Mouse (Mus musculus) CH12.LX (cell line): ENCODE measurements at regions not wholly inside any gene's neighbourhood (a gene's known extent, or its start where the extent isn't known, plus 50 kb on each side); places are given as distances from the start of the nearest gene placed in this dataset.

Source experiments
- DNase-seq: peaks from one replicate; pipeline ENCODE4 v3.0.0-alpha.2; 2013; ENCODE audit errors: extremely low read depth
- H3K27ac ChIP-seq: 2 replicates; pipeline ENCODE4 v1.5.1; 2012; ENCODE audit warnings: low read depth, mild to moderate bottlenecking, control low read depth, moderate library complexity; ENCODE audit not compliant: insufficient read depth
- H3K27me3 ChIP-seq: replicated peaks from 2 replicates; pipeline ENCODE3; 2012; ENCODE audit warnings: inconsistent platforms
- H3K36me3 ChIP-seq, 2 experiments: replicated peaks in 1 of 2; 2 replicates each; pipeline versions ENCODE3 to v1.6.1; 2012; ENCODE audit warnings: inconsistent platforms in 1 of 2, low read length in 1 of 2, mild to moderate bottlenecking in 1 of 2, mixed read lengths in 1 of 2, moderate library complexity in 1 of 2; ENCODE audit not compliant: control insufficient read depth in 1 of 2, insufficient read depth in 1 of 2
- H3K4me1 ChIP-seq, 2 experiments: 2 replicates each; pipeline ENCODE4 v1.6.1; 2012; ENCODE audit warnings: inconsistent platforms in 1 of 2, moderate library complexity in 1 of 2; ENCODE audit not compliant: insufficient read depth in 2 of 2, control insufficient read depth in 1 of 2
- H3K4me2 ChIP-seq: 2 replicates; pipeline ENCODE4 v1.6.1; 2012; ENCODE audit warnings: low read depth, mild to moderate bottlenecking, control low read depth; ENCODE audit not compliant: poor library complexity, insufficient read depth, severe bottlenecking
- H3K4me3 ChIP-seq, 3 experiments: fragments of 150-350 bp in 1 of 3; sonication (generic) in 1 of 3; replicated peaks in 1 of 3; 2 replicates each; pipeline versions ENCODE3 to v1.5.1; 2011 to 2012; ENCODE audit warnings: low read depth in 2 of 3, low read length in 2 of 3, mild to moderate bottlenecking in 2 of 3, moderate library complexity in 2 of 3, control low read depth in 1 of 3, improper control_type of control experiment in 1 of 3, inconsistent platforms in 1 of 3, mixed read lengths in 1 of 3; ENCODE audit not compliant: poor library complexity in 1 of 3
- H3K79me2 ChIP-seq: replicated peaks from 2 replicates; pipeline ENCODE4 v1.6.1; 2012; ENCODE audit warnings: mild to moderate bottlenecking, moderate library complexity; ENCODE audit not compliant: control insufficient read depth, poor library complexity, insufficient read depth, severe bottlenecking; ENCODE audit errors: extremely low read depth
- H3K9ac ChIP-seq: 2 replicates; pipeline ENCODE4 v1.6.1; 2012; ENCODE audit warnings: low read depth, mild to moderate bottlenecking, control low read depth, moderate library complexity; ENCODE audit not compliant: insufficient read depth
- H3K9me3 ChIP-seq: replicated peaks from 2 replicates; pipeline ENCODE3; 2012; ENCODE audit warnings: low read length, inconsistent platforms, mixed read lengths
- CHD1 ChIP-seq: IDR thresholded peaks from 2 replicates; pipeline ENCODE4 v1.6.1; 2012; ENCODE audit warnings: low read depth, low read length, improper control_type of control experiment, inconsistent platforms
- CHD2 ChIP-seq: IDR thresholded peaks from 2 replicates; pipeline ENCODE4 v1.6.1; 2011; ENCODE audit warnings: low read length, improper control_type of control experiment
- E2F4 ChIP-seq: IDR thresholded peaks from 2 replicates; pipeline ENCODE4 v1.6.1; 2011; ENCODE audit warnings: low read depth, low read length, improper control_type of control experiment; ENCODE audit not compliant: insufficient replicate concordance
- ETS1 ChIP-seq: conservative IDR thresholded peaks from 2 replicates; pipeline ENCODE4 v1.6.1; 2012; ENCODE audit warnings: low read depth, mild to moderate bottlenecking, inconsistent platforms, low read length, improper control_type of control experiment, moderate library complexity
- GABPA ChIP-seq: IDR thresholded peaks from 2 replicates; pipeline ENCODE4 v1.6.1; 2012; ENCODE audit warnings: low read depth, low read length, improper control_type of control experiment, inconsistent platforms; ENCODE audit not compliant: insufficient replicate concordance
- HCFC1 ChIP-seq: IDR thresholded peaks from 2 replicates; pipeline ENCODE4 v1.6.1; 2012; ENCODE audit warnings: low read depth, mild to moderate bottlenecking, inconsistent platforms, low read length, improper control_type of control experiment
- JUN ChIP-seq: IDR thresholded peaks from 2 replicates; pipeline ENCODE4 v1.6.1; 2011; ENCODE audit warnings: low read depth, mild to moderate bottlenecking, low read length, improper control_type of control experiment, moderate library complexity; ENCODE audit not compliant: insufficient read depth
- KAT2A ChIP-seq: IDR thresholded peaks from 2 replicates; pipeline ENCODE4 v1.6.1; 2012; ENCODE audit warnings: low read length, improper control_type of control experiment, inconsistent platforms; ENCODE audit not compliant: insufficient replicate concordance
- MAZ ChIP-seq: IDR thresholded peaks from 2 replicates; pipeline ENCODE4 v1.6.1; 2012; ENCODE audit warnings: low read depth, mild to moderate bottlenecking, inconsistent platforms, low read length, improper control_type of control experiment, moderate library complexity
- NELFE ChIP-seq: IDR thresholded peaks from 2 replicates; pipeline ENCODE4 v1.6.1; 2011; ENCODE audit warnings: low read depth, low read length, improper control_type of control experiment
- RAD21 ChIP-seq: IDR thresholded peaks from 2 replicates; pipeline ENCODE4 v1.6.1; 2011; ENCODE audit warnings: low read depth, mild to moderate bottlenecking, low read length, improper control_type of control experiment, moderate library complexity
- RCOR1 ChIP-seq: conservative IDR thresholded peaks from 2 replicates; pipeline ENCODE4 v1.6.1; 2012; ENCODE audit warnings: low read depth, mild to moderate bottlenecking, inconsistent platforms, low read length, improper control_type of control experiment
- SIN3A ChIP-seq: IDR thresholded peaks from 2 replicates; pipeline ENCODE4 v1.6.1; 2012; ENCODE audit warnings: low read length, improper control_type of control experiment, inconsistent platforms
- TBP ChIP-seq: conservative IDR thresholded peaks from 2 replicates; pipeline ENCODE4 v1.6.1; 2011; ENCODE audit warnings: low read depth, low read length, improper control_type of control experiment
- TCF12 ChIP-seq: IDR thresholded peaks from 2 replicates; pipeline ENCODE4 v1.6.1; 2014; ENCODE audit warnings: low read depth, mild to moderate bottlenecking, inconsistent platforms, low read length, improper control_type of control experiment
- UBTF ChIP-seq: IDR thresholded peaks from 2 replicates; pipeline ENCODE4 v1.6.1; 2012; ENCODE audit warnings: low read depth, mild to moderate bottlenecking, inconsistent platforms, low read length, improper control_type of control experiment, moderate library complexity
- USF1 ChIP-seq: IDR thresholded peaks from 2 replicates; pipeline ENCODE4 v1.6.1; 2014; ENCODE audit warnings: low read depth, mild to moderate bottlenecking, inconsistent platforms, low read length, improper control_type of control experiment
- ZKSCAN1 ChIP-seq: IDR thresholded peaks from 2 replicates; pipeline ENCODE4 v1.6.1; 2012; ENCODE audit warnings: low read depth, inconsistent platforms, low read length, improper control_type of control experiment, borderline replicate concordance
- ZMIZ1 ChIP-seq: IDR thresholded peaks from 2 replicates; pipeline ENCODE4 v1.6.1; 2012; ENCODE audit warnings: low read depth, mild to moderate bottlenecking, inconsistent platforms, low read length, improper control_type of control experiment
- dilution Hi-C: fragments of 300-500 bp; cut with MboI; formaldehyde crosslinking; loops from 2 replicates; pipeline ENCODE4 v1.14.3; 2020; ENCODE audit warnings: low sequenced_read_pairs; ENCODE audit not compliant: extremely low pct_unique_long_range_greater_than_20kb, extremely low pct_ligation_motif_present
- in situ Hi-C: fragments of 300-500 bp; cut with MboI; formaldehyde crosslinking; loops from 3 replicates; pipeline ENCODE4 v1.14.3; 2019; ENCODE audit warnings: low sequenced_read_pairs, low pct_ligation_motif_present, low pct_unique_long_range_greater_than_20kb, mixed read lengths

GRCm38 (mm10) chr13:52042867-52043266, 196.4 kb downstream of the Gadd45g start:
- Histone ChIP-seq H3K79me2 (no peaks in the 10 kb centered on the region), H3K27me3 (no peaks in the 10 kb centered on the region)
- dilution Hi-C loops = no loop called here
- in situ Hi-C loops = no loop called here
- no peak for TF ChIP-seq NELFE
- no peak for TF ChIP-seq RCOR1
- no peak for TF ChIP-seq TBP
- no peak for TF ChIP-seq USF1
- TF ChIP-seq GABPA = no peak
- TF ChIP-seq E2F4 = no peak
- no peak for TF ChIP-seq CHD2
- TF ChIP-seq, all 38 proteins: peak for 0
- Histone ChIP-seq H3K36me3 (no peaks in the 10 kb centered on the region), H3K4me2 (no peak overlapping the region), H3K4me3 (no peak overlapping the region), H3K27ac (no peak overlapping the region), H3K9me3 (no peaks in the 10 kb centered on the region), H3K4me1 (peaks cover 0 to 11% of the 10 kb centered on the region in 2 experiments; a peak in 2 of 4 replicates), H3K9ac (no peak overlapping the region)
- DNase-seq = no peak

- Histone ChIP-seq H3K4me1 (peaks cover 0 to 11% of the 10 kb centered on the region in 2 experiments; a peak in 2 of 4 replicates), H3K9ac (no peak overlapping the region), H3K27me3 (no peaks in the 10 kb centered on the region), H3K27ac (no peak overlapping the region), H3K4me3 (no peak overlapping the region), H3K4me2 (no peak overlapping the region), H3K9me3 (no peaks in the 10 kb centered on the region), H3K79me2 (no peaks in the 10 kb centered on the region), H3K36me3 (no peaks in the 10 kb centered on the region)
- dilution Hi-C loops = no loop called here
- in situ Hi-C loops = no loop called here
- DNase-seq = no peak
- no peak for TF ChIP-seq ZKSCAN1
- TF ChIP-seq CHD1 = no peak
- no peak for TF ChIP-seq MAZ
- no peak for TF ChIP-seq TCF12
- TF ChIP-seq KAT2A = no peak
- no peak for TF ChIP-seq JUN
- TF ChIP-seq UBTF = no peak
- no peak for TF ChIP-seq USF1
- TF ChIP-seq HCFC1 = no peak
- TF ChIP-seq RAD21 = no peak
- no peak for TF ChIP-seq ZMIZ1
- TF ChIP-seq RCOR1 = no peak
- TF ChIP-seq ETS1 = no peak
- TF ChIP-seq SIN3A = no peak
- no peak for TF ChIP-seq TBP
These were observed 197.4 kb downstream of the Gadd45g start for GRCm38 (mm10) chr13:52043916-52044315.
